Mouse (Mus musculus): ENCODE results near the gene Larp4b.

Gene Larp4b

DNA sequence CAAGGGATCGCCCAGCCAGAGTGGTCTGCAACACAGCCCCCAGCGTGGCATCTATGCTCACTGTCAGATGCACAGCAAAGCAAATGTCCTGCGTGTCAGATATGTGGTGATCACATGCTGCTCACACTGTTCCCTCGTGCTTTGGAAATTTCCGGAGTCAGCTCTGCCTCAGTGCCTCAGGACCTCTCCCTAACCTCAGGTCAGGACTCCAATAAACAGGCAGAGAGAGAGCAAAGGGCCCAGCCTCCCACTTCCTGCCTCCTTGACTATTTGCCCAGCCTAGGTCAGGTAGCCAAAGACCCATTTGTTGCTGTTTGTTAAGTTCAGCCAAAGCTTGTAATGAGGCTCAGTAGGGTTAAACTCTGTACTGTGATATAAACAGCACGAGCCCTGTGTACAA is 87.4 kb downstream of the Larp4b start:
- peak; percentile 76 to 85 for DNase-seq

GRCm38 (mm10) chr13:9181666-9182264 is 88.1 kb downstream of the Larp4b start:
- peak; percentile 84 to 89 for DNase-seq

DNA sequence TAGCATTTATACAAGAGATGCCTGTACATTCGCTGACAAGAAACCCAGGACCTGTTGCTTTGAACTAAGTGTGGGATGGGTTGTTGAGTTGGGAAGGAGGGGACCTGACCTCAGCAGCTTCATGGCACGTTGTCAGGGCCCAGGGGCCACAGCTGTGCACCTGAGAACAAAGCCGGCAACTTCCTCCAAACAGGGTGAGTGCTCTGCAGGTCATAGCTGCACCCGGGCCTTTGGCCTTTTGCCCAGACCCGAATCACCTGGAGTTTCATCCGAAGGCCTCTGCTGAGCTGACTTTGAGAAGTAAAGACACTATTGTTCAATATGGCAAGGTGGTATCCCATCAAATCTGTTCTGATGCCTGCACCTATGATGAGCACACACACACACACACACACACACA is 90.6 kb downstream of the Larp4b start:
- peak; percentile 49 to 68 for DNase-seq

DNA sequence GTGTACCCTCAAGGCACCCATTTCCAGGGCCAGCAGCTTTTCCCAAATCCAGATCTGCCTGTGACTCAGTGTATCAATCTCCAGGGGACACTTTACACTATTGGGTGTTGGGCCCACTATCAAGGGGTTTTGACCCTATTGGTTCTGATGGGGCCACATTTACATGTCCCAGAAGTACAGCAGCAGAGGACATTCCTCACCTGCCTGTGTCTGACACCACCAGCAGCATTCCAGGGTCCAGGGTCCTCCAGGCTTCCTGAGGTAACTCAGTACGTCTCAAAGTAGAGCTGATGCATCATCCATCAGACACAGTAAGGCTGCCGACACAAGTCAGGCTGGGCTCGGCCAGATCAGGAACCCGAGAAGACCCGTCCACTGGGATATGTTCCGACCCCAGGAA is 91.0 kb downstream of the Larp4b start:
- no peak for DNase-seq

GRCm38 (mm10) chr13:9187156-9187555 is 93.5 kb downstream of the Larp4b start:
- DNase-seq = no peak

GRCm38 (mm10) chr13:9187566-9188530 is 94.2 kb downstream of the Larp4b start:
- DNase-seq = no peak

DNA sequence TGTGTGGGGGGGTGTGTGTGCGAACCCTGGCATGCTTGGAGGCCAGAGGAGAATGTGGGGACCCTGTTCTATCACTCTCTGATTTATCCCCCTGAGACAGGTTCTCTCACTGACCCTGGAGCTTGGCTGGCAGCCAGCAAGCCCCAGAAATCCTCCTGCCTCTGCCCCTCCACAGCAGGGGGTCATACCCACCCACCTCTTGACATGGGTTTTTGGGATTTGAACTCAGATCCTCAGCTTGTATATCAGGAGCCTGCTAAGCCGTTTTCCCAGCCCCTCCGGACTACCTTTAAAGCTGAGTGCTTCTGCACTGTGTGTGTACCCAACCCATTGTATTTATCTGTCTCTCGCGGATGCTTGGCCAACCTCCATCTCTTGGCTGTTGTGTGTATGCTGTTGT is 95.8 kb downstream of the Larp4b start:
- no peak for DNase-seq

DNA sequence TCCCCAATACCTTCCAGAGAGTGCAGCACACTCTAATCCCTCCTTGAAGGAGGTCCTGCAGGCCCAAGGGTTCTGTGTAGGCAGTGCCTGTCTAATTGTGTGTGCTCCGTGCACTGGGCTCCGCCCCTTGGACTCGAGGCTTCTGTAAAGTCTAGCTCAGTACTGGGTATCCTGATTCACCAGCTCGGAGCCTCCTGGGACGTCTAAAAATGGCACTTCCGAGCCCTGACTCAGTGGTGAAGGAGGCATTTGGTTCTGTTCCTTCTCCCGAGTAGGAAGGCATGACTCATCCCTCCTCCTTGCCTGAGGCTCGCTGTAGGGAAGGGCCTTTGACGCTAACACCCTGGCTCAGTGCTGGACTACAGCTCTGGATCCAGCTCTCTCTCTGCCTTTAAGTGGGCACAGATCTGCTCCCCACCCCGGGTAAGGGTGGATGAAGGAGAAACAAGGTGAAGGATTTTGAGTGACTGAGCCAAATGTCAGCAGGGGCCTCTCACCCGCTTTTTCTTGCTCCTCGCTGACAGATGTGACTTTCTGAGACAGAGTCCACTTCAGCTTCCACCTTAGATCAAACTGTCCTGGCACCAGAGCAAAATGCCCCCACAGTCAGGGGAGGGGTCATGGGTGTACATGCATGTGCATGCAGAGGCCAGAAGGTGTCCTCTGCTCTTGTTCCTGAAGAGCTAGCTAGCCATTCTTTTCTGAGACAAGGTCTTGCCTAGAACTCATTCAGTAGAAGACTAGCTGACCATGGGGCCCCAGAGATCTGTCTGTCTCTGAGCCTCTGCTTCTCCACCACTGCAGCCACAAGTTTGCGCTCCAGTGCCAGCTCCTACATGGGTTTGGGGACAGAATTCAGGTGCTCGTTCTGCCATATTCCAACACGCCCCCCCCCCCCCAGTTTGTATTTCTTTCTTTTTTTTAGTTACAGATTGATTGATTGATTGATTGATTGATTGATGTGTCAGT is 97.8 kb downstream of the Larp4b start:
- peak in 1 of 2 experiments; percentile 31 for DNase-seq

- DNase-seq = peak; percentile 44 to 63
Observed at GRCm38 (mm10) chr13:9192797-9193330, 99.2 kb downstream of the Larp4b start.

- no peak for DNase-seq
Observed at GRCm38 (mm10) chr13:9194656-9195055, 101.0 kb downstream of the Larp4b start.

DNA sequence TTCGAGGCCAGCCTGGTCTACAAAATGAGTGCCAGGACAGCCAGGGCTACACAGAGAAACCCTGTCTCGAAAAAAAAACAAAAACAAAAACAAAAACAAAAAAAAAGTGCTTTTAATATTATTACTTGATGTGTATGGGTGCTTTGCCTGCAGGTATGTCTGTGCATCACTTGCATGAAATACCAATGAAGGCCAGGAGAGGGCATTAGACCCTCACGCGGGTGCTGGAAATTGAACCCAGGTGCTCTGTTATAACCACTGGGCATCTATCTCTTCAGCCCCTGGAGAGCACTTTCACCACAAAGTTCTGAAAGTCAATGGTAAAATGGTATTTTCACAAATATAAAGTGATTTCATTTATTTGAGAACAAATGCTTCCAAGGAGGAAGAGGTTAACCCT is 101.9 kb downstream of the Larp4b start:
- no peak for DNase-seq

- no peak for DNase-seq
Observed at GRCm38 (mm10) chr13:9198106-9198505, 104.4 kb downstream of the Larp4b start.

- peak; percentile 47 to 53 for DNase-seq
Observed at GRCm38 (mm10) chr13:9198728-9199464, 105.2 kb downstream of the Larp4b start.

DNA sequence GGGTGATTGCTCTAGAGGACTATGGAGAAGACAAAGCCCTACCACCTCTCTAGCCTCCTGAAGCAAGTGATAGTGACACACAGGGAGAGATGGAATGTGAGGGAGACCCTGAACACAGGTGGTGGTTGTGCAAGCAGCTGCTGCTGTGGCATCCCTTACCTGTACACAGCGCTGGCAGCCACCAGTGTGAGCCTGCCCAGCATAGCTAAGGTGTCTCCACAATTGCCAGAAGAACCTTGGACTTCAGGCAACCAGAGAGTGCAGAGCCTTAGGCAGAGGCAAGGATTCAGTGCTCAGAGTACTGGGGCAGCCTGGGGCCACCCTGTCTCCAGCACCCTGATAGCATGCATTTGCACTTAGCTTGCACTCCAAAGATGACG is 105.8 kb downstream of the Larp4b start:
- DNase-seq = peak in 1 of 2 experiments; percentile 40

GRCm38 (mm10) chr13:9222761-9223405 is 129.2 kb downstream of the Larp4b start:
- no peak for DNase-seq

Measured in kidney, postnatal 25 days (tissue).